Mouse (Mus musculus) heart, postnatal 10 days (tissue): Measurements from ENCODE around the gene C2cd5. TPM values are rescaled to one million over a fixed set of nuclear protein-coding genes. Genes with fewer than 3 reads are reported as not detected.
"Not testable (repeated sequence)": the region's sequence is repeated elsewhere in the genome, so short reads cannot be mapped to it uniquely, and the experiment has no call there.

Source experiments
- DNase-seq, 2 experiments: peaks; one replicate each; pipeline ENCODE4 v3.0.0; 2021
- intact Hi-C: fragments of 180-260 bp; cut with DNase I; formaldehyde crosslinking; loops from one replicate; pipeline ENCODE4 v1.15.1; 2025
- total RNA-seq, 2 experiments: library from RNA; stranded (reverse); gene quantifications; 2 replicates each; pipeline ENCODE4 v1.2.3; 2021

The C2cd5 gene
- total RNA-seq, 2 experiments from 2014 or later, result 23.9 to 27.0 TPM

- DNase-seq, result no peak
- intact Hi-C loops, result no loop called here
Observed at GRCm38 (mm10) chr6:143027402-143027801, 72.5 kb downstream of the C2cd5 start.

- DNase-seq, result no peak
- intact Hi-C loops, result no loop called here
Observed at GRCm38 (mm10) chr6:143023691-143024090, 76.2 kb downstream of the C2cd5 start.

- intact Hi-C loops, result no loop called here
- DNase-seq, result no peak
Observed at GRCm38 (mm10) chr6:143021756-143022155, 78.2 kb downstream of the C2cd5 start.

GRCm38 (mm10) chr6:143020647-143021046 lies 79.3 kb downstream of the C2cd5 start:
- intact Hi-C loops, result no loop called here
- peak in 1 of 2 experiments; percentile 17 for DNase-seq

- DNase-seq, result no peak
- intact Hi-C loops, result no loop called here
Observed at GRCm38 (mm10) chr6:143020146-143020545, 79.8 kb downstream of the C2cd5 start.

- intact Hi-C loops, result no loop called here
- DNase-seq, result no peak
Observed at GRCm38 (mm10) chr6:143012513-143013215, 87.3 kb downstream of the C2cd5 start.

- intact Hi-C loops, result no loop called here
Observed at GRCm38 (mm10) chr6:143008865-143009264, 91.1 kb downstream of the C2cd5 start.

GRCm38 (mm10) chr6:143005209-143005608 lies 94.7 kb downstream of the C2cd5 start:
- intact Hi-C loops, DNase-seq: not testable (repeated sequence)

More at GRCm38 (mm10) chr6:143008865-143009264, 91.1 kb downstream of the C2cd5 start:
- no peak for DNase-seq

- intact Hi-C loops, result no loop called here
- DNase-seq, result no peak
Observed at GRCm38 (mm10) chr6:143004801-143005200, 95.1 kb downstream of the C2cd5 start.

- intact Hi-C loops, result no loop called here
- no peak for DNase-seq
Observed at GRCm38 (mm10) chr6:142998221-142998999, 101.5 kb downstream of the C2cd5 start.

GRCm38 (mm10) chr6:142996887-142997286 lies 103.1 kb downstream of the C2cd5 start:
- DNase-seq, result no peak
- intact Hi-C loops, result no loop called here

- intact Hi-C loops, result no loop called here
- DNase-seq, result peak; percentile 25 to 60
Observed at GRCm38 (mm10) chr6:142995567-142995966, 104.4 kb downstream of the C2cd5 start.

- no peak for DNase-seq
- intact Hi-C loops, result no loop called here
Observed at GRCm38 (mm10) chr6:142994821-142995220, 105.1 kb downstream of the C2cd5 start.

GRCm38 (mm10) chr6:142993705-142994698 lies 105.9 kb downstream of the C2cd5 start:
- no peak for DNase-seq
- intact Hi-C loops, result no loop called here

GRCm38 (mm10) chr6:142992971-142993370 lies 107.0 kb downstream of the C2cd5 start:
- intact Hi-C loops, result no loop called here
- no peak for DNase-seq

GRCm38 (mm10) chr6:142992099-142992498 lies 107.8 kb downstream of the C2cd5 start:
- no peak for DNase-seq
- intact Hi-C loops, result no loop called here

GRCm38 (mm10) chr6:142991391-142992059 lies 108.4 kb downstream of the C2cd5 start:
- intact Hi-C loops, result no loop called here
- DNase-seq, result no peak

GRCm38 (mm10) chr6:142990516-142990915 lies 109.4 kb downstream of the C2cd5 start:
- DNase-seq, result no peak
- intact Hi-C loops, result no loop called here

GRCm38 (mm10) chr6:142989495-142989894 lies 110.4 kb downstream of the C2cd5 start:
- intact Hi-C loops, result loop anchor here (5.0 kb wide), 1 partner anchor 188 kb away; no protein-coding TSS in a partner anchor

GRCm38 (mm10) chr6:142988753-142989152 lies 111.2 kb downstream of the C2cd5 start:
- intact Hi-C loops, result loop anchor here (5.0 kb wide), 1 partner anchor 189 kb away; no protein-coding TSS in a partner anchor
- peak; percentile 58 to 82 for DNase-seq

More at GRCm38 (mm10) chr6:142989495-142989894, 110.4 kb downstream of the C2cd5 start:
- DNase-seq, result no peak
